Mouse (Mus musculus) liver, embryonic 14.5 days (tissue): ENCODE data around the gene Ace3. TPM values are rescaled to one million over a fixed set of nuclear protein-coding genes. Genes with fewer than 3 reads are reported as not detected.

ENCODE experiments used
- ATAC-seq: fragments of 200-750 bp; cut with Nextera tagmentation; 2 replicates; pipeline ENCODE4 v1.8.0; 2017; ENCODE audit warnings: moderate number of reproducible peaks, mild to moderate bottlenecking, moderate library complexity; ENCODE audit not compliant: insufficient read depth
- DNase-seq, 3 experiments: peaks; one replicate each; pipeline ENCODE4 v3.0.0-alpha.2; 2012 to 2013; ENCODE audit warnings: low read depth in 3 of 3, low spot score in 3 of 3
- H3K27ac ChIP-seq: fragments of 300-500 bp; sonication (generic); 2 replicates; pipeline ENCODE4 v1.5.1; 2014; ENCODE audit warnings: moderate library complexity, mild to moderate bottlenecking, control low read depth, inconsistent platforms
- H3K27me3 ChIP-seq: fragments of 300-500 bp; sonication (generic); 2 replicates; pipeline ENCODE4 v1.6.1; 2014; ENCODE audit warnings: mild to moderate bottlenecking, low read length, moderate library complexity; ENCODE audit not compliant: control insufficient read depth, insufficient read depth
- H3K36me3 ChIP-seq: fragments of 300-500 bp; sonication (generic); replicated peaks from 2 replicates; pipeline ENCODE4 v1.6.1; 2014; ENCODE audit warnings: low read depth; ENCODE audit not compliant: control insufficient read depth, insufficient read depth
- H3K4me1 ChIP-seq, 2 experiments: fragments of 200-500 bp in 1 of 2; fragments of 300-500 bp in 1 of 2; sonication (generic) in 1 of 2; replicated peaks; 2 replicates each; pipeline ENCODE4 v1.6.1; 2012 to 2014; ENCODE audit warnings: antibody characterized with exemption in 1 of 2, inconsistent platforms in 1 of 2, low read length in 1 of 2; ENCODE audit not compliant: control insufficient read depth in 2 of 2, insufficient read depth in 2 of 2
- H3K4me2 ChIP-seq: fragments of 300-500 bp; sonication (generic); 2 replicates; pipeline ENCODE4 v1.6.1; 2014; ENCODE audit warnings: low read depth, mild to moderate bottlenecking, control low read depth, moderate library complexity
- H3K4me3 ChIP-seq, 2 experiments: fragments of 200-500 bp in 1 of 2; fragments of 300-500 bp in 1 of 2; sonication (generic) in 1 of 2; 2 replicates each; pipeline ENCODE4 v1.5.1; 2012 to 2014; ENCODE audit warnings: low read depth in 2 of 2, low read length in 2 of 2, mild to moderate bottlenecking in 2 of 2, control low read depth in 1 of 2, inconsistent platforms in 1 of 2, moderate library complexity in 1 of 2; ENCODE audit not compliant: insufficient read depth in 1 of 2
- H3K9ac ChIP-seq: fragments of 300-500 bp; sonication (generic); replicated peaks from 2 replicates; pipeline ENCODE4 v1.6.1; 2014; ENCODE audit warnings: mild to moderate bottlenecking, control low read depth, moderate library complexity
- H3K9me3 ChIP-seq: fragments of 300-500 bp; sonication (generic); 2 replicates; pipeline ENCODE4 v1.6.1; 2016; ENCODE audit warnings: low read length, mixed read lengths; ENCODE audit not compliant: control insufficient read depth
- CTCF ChIP-seq: IDR thresholded peaks from 2 replicates; pipeline ENCODE4 v1.5.1; 2016; ENCODE audit warnings: antibody characterized with exemption, low read depth, control low read depth
- EP300 ChIP-seq: IDR thresholded peaks from 2 replicates; pipeline ENCODE4 v1.6.1; 2016; ENCODE audit warnings: antibody characterized with exemption, low read depth
- WGBS: fragments of 180-500 bp; shearing (Covaris S2); extraction: QIAGEN DNeasy Blood & Tissue Kit; methylation state at CpG from one replicate; pipeline ENCODE4 v1.1.7; 2014; ENCODE audit not compliant: insufficient replicate concordance; 5-methylcytosine and 5-hydroxymethylcytosine counted together
- polyA plus RNA-seq, 2 experiments: library from polyadenylated mRNA; depleted of rRNA in 1 of 2; stranded (reverse) in 1 of 2; unstranded in 1 of 2; fragments of >200 nt; fragmentation: Nextera tagmentation in 1 of 2; extraction: Ambion mirVana in 1 of 2; gene quantifications; 2 replicates each; pipeline versions ENCODE4 v1.2.1 to v1.2.3; 2012 to 2014

Gene Ace3
- polyA plus RNA-seq, 2 experiments = not detected

- 53% methylated on average over 3 of the region's 3 CpGs for WGBS
- H3K9me3 ChIP-seq = no peaks in the 10 kb centered on the region
- H3K9ac ChIP-seq = no peak overlapping the region
- H3K4me3 ChIP-seq = no peak overlapping the region
- no peak overlapping the region for H3K27ac ChIP-seq
- no peak overlapping the region for H3K4me2 ChIP-seq
- H3K4me1 ChIP-seq = no peaks in the 10 kb centered on the region
- ATAC-seq (no peak), DNase-seq (no peak)
- H3K27me3 ChIP-seq = no peaks in the 10 kb centered on the region
- no peaks in the 10 kb centered on the region for H3K36me3 ChIP-seq
- TF ChIP-seq CTCF (no peak), EP300 (no peak)
Measured at GRCm38 (mm10) chr11:105951601-105952044, 42.9 kb upstream of the Ace3 start.

GRCm38 (mm10) chr11:105952111-105952510 lies 42.4 kb upstream of the Ace3 start:
- no peaks in the 10 kb centered on the region for H3K9me3 ChIP-seq
- no peaks in the 10 kb centered on the region for H3K4me1 ChIP-seq
- H3K36me3 ChIP-seq = no peaks in the 10 kb centered on the region
- DNase-seq (no peak), ATAC-seq (no peak)
- H3K27me3 ChIP-seq = no peaks in the 10 kb centered on the region
- no peak for TF ChIP-seq EP300
- no peak for TF ChIP-seq CTCF
- H3K27ac ChIP-seq = no peak overlapping the region
- no peak overlapping the region for H3K4me2 ChIP-seq
- H3K9ac ChIP-seq = no peak overlapping the region
- no peak overlapping the region for H3K4me3 ChIP-seq
- 60% methylated on average over 9 of the region's 9 CpGs for WGBS

GRCm38 (mm10) chr11:105952911-105953386 lies 41.5 kb upstream of the Ace3 start, which contains the start of gene Cyb561:
Cyb561 (minus strand) TSS chr11:105953336.
- H3K9me3 ChIP-seq = no peaks in the 10 kb centered on the region
- DNase-seq (no peak), ATAC-seq (no peak)
- no peaks in the 10 kb centered on the region for H3K36me3 ChIP-seq
- no peaks in the 10 kb centered on the region for H3K4me1 ChIP-seq
- no peak within 1 kb of the TSS for H3K9ac ChIP-seq
- no peak within 1 kb of the TSS for H3K27ac ChIP-seq
- TF ChIP-seq CTCF = no peak
- no peak for TF ChIP-seq EP300
- WGBS = 65% methylated on average over 12 of the region's 12 CpGs
- H3K4me2 ChIP-seq = no peak within 1 kb of the TSS
- H3K27me3 ChIP-seq = no peaks in the 10 kb centered on the region
- H3K4me3 ChIP-seq = no peak within 1 kb of the TSS

- no peak overlapping the region for H3K4me2 ChIP-seq
- no peak for ATAC-seq
- no peak overlapping the region for H3K9ac ChIP-seq
- no peaks in the 10 kb centered on the region for H3K36me3 ChIP-seq
- DNase-seq = no peak
- H3K4me3 ChIP-seq = no peak overlapping the region
- TF ChIP-seq CTCF (no peak), EP300 (no peak)
- H3K27me3 ChIP-seq = no peaks in the 10 kb centered on the region
- H3K4me1 ChIP-seq = no peaks in the 10 kb centered on the region
- 56% methylated on average over 6 of the region's 6 CpGs for WGBS
- no peaks in the 10 kb centered on the region for H3K9me3 ChIP-seq
- no peak overlapping the region for H3K27ac ChIP-seq
Measured at GRCm38 (mm10) chr11:105953402-105953801, 41.1 kb upstream of the Ace3 start.

GRCm38 (mm10) chr11:105955815-105956430 lies 38.6 kb upstream of the Ace3 start:
- WGBS = 81% methylated on average over 28 of the region's 28 CpGs
- Histone ChIP-seq H3K4me2 (no peak overlapping the region), H3K36me3 (no peaks in the 10 kb centered on the region), H3K9me3 (no peaks in the 10 kb centered on the region), H3K27ac (no peak overlapping the region), H3K9ac (no peak overlapping the region), H3K4me3 (no peak overlapping the region), H3K4me1 (no peaks in the 10 kb centered on the region), H3K27me3 (no peaks in the 10 kb centered on the region)
- TF ChIP-seq EP300 (no peak), CTCF (no peak)
- no peak for DNase-seq
- ATAC-seq = no peak
